Mouse (Mus musculus) stomach, postnatal 0 days (tissue): ENCODE measurements around the gene Pold2.

Experiments used
- CTCF ChIP-seq: IDR thresholded peaks from 2 replicates; pipeline ENCODE4 v1.5.1; 2016; ENCODE audit warnings: antibody characterized with exemption, low read depth, mild to moderate bottlenecking, moderate library complexity
- EP300 ChIP-seq: optimal IDR thresholded peaks from 2 replicates; pipeline ENCODE3; 2016; ENCODE audit warnings: antibody characterized with exemption

- TF ChIP-seq CTCF (peak; percentile 55), EP300 (no peak)
Observed at GRCm38 (mm10) chr11:5836126-5836525, 42.0 kb downstream of the Pold2 start.
